Mouse (Mus musculus) WW6 (cell line): ENCODE results near the gene Gm21719.
"Not testable (repeated sequence)": the region's sequence is repeated elsewhere in the genome, so short reads cannot be mapped to it uniquely, and the experiment has no call there.

Experiments
- DNase-seq: peaks from one replicate; pipeline ENCODE4 v3.0.0-alpha.2; 2013; ENCODE audit warnings: low read depth, low spot score

Gm21719 gene

DNA sequence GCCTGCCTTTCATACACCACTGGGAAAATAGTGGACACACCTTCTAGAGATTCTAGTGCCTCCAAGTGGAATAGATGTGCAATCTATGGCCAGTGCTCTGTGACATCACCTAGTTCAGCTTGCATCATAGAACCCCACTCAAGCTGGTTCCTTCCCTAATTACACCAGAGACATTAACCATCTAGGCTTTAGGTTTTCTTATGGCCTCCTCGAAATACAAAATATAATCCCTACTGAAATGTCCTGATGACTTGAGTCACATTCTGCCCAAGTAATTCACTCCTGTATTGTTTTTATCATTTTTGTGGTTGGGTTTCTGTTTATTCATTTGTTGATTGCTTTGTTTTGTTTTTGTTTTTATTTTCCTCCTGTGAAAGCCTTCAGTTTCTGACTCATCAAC lies at the start of gene Gm21719:
Gene Gm21719 (minus strand): TSS at position 101 of the 400 bp plus-strand sequence.
- not testable (repeated sequence) for DNase-seq
